Mouse (Mus musculus): ENCODE measurements around the gene Dzip1l. TPM values are rescaled to one million over a fixed set of nuclear protein-coding genes. Genes with fewer than 3 reads are reported as not detected.

Dzip1l gene
- polyA plus RNA-seq, 1 experiment from 2014 or later, result 8.8 TPM

Other genes starting within 250 kb of the Dzip1l start
- gene Mras, start 192.1 kb upstream of the Dzip1l start, polyA plus RNA-seq (2015; fragmentation: Nextera tagmentation; extraction: Ambion mirVana), result 51.2 and 53.5 TPM in 2 replicates
- 1.3 and 1.4 TPM in 2 replicates for gene Nme9, start 178.0 kb upstream of the Dzip1l start, polyA plus RNA-seq (2015; fragmentation: Nextera tagmentation; extraction: Ambion mirVana)
- gene Armc8, start 60.6 kb upstream of the Dzip1l start, polyA plus RNA-seq (2015; fragmentation: Nextera tagmentation; extraction: Ambion mirVana), result 83.5 and 87.2 TPM in 2 replicates
- gene Dbr1, start 53.7 kb upstream of the Dzip1l start, polyA plus RNA-seq (2015; fragmentation: Nextera tagmentation; extraction: Ambion mirVana), result 25.3 and 25.6 TPM in 2 replicates
- not detected in 2 replicates for gene A4gnt, start 17.0 kb upstream of the Dzip1l start, polyA plus RNA-seq (2015; fragmentation: Nextera tagmentation; extraction: Ambion mirVana)
- not detected in 2 replicates for gene Cldn18, start 87.8 kb downstream of the Dzip1l start, polyA plus RNA-seq (2015; fragmentation: Nextera tagmentation; extraction: Ambion mirVana)
- 60.0 and 76.6 TPM in 2 replicates for gene Sox14, start 246.7 kb downstream of the Dzip1l start, polyA plus RNA-seq (2015; fragmentation: Nextera tagmentation; extraction: Ambion mirVana)

All from midbrain, embryonic 16.5 days (tissue).